Mouse (Mus musculus): ENCODE measurements around the gene Loxl3. TPM values are rescaled to one million over a fixed set of nuclear protein-coding genes. Genes with fewer than 3 reads are reported as not detected.

Gene Loxl3
- polyA plus RNA-seq, 1 experiment = 18.8 TPM

GRCm38 (mm10) chr6:83092416-83093127 lies 58.6 kb downstream of the Loxl3 start:
- H3K27ac ChIP-seq (ENCODE audit: insufficient read depth, low read depth, low read length) = no peak overlapping the region
- no peak overlapping the region for H3K4me3 ChIP-seq (ENCODE audit: insufficient read depth, low read length)
- H3K4me1 ChIP-seq (ENCODE audit: control insufficient read depth, insufficient read depth, low read length) = peaks cover 9% of the 10 kb centered on the region
- TF ChIP-seq POLR2A (IDR thresholded peaks at IDR 0.05; ENCODE audit: borderline replicate concordance, low read depth, low read length) (no peak), CTCF (IDR thresholded peaks at IDR 0.05; ENCODE audit: low read depth, low read length) (no peak)

DNA sequence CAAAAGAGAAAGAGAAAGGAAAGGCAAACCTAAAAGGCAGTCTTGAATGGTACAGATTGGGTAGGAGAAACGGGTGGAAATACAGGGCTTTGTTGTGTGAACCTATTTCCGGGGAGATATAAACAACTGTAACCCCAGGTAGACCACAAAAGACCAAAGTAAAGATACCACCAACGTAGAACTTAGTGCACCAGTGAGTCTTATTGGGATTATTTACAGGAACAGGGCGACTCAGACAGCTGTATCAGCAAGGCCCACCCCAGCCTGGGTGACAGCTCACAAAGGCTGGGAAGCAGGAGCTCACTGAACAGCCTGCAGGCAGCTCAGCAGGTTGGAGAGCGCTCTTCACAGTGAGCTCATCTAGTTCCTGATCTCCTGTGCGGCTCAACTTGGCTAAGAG lies 62.0 kb downstream of the Loxl3 start:
- no peak overlapping the region for H3K4me3 ChIP-seq (ENCODE audit: insufficient read depth, low read length)
- peaks cover 11% of the 10 kb centered on the region for H3K4me1 ChIP-seq (ENCODE audit: control insufficient read depth, insufficient read depth, low read length)
- no peak overlapping the region for H3K27ac ChIP-seq (ENCODE audit: insufficient read depth, low read depth, low read length)
- no peak for TF ChIP-seq CTCF (IDR thresholded peaks at IDR 0.05; ENCODE audit: low read depth, low read length)
- no peak for TF ChIP-seq POLR2A (IDR thresholded peaks at IDR 0.05; ENCODE audit: borderline replicate concordance, low read depth, low read length)

DNA sequence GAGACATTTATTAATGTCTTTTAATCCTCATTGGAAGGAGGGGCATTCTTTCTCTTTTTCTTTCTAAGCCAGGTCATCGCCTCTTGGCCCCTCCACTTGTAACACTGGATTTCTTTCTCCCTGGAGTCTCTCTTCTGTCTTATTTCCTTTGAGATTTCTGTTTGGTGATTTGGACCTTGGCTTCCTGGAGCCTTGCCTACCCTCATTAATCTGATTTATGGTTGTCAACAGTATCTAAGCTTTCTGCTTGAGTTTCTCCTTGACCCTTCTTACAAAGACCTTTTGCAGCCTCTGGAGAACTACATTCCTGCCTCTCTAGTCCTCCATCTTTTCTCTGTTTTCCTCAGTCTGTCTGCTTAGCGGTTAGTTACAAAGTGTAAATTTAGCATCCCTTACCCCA lies 64.4 kb downstream of the Loxl3 start:
- TF ChIP-seq CTCF (IDR thresholded peaks at IDR 0.05; ENCODE audit: low read depth, low read length) = no peak
- no peak for TF ChIP-seq POLR2A (IDR thresholded peaks at IDR 0.05; ENCODE audit: borderline replicate concordance, low read depth, low read length)
- Histone ChIP-seq H3K4me1 (ENCODE audit: control insufficient read depth, insufficient read depth, low read length) (peaks cover 10% of the 10 kb centered on the region), H3K4me3 (ENCODE audit: insufficient read depth, low read length) (no peak overlapping the region), H3K27ac (ENCODE audit: insufficient read depth, low read depth, low read length) (no peak overlapping the region)

- H3K4me1 ChIP-seq (ENCODE audit: control insufficient read depth, insufficient read depth, low read length) = peaks cover 10% of the 10 kb centered on the region
- peak within 1 kb of the TSS; percentile 87 for H3K4me3 ChIP-seq (ENCODE audit: insufficient read depth, low read length)
- H3K27ac ChIP-seq (ENCODE audit: insufficient read depth, low read depth, low read length) = peak within 1 kb of the TSS; percentile 76
- TF ChIP-seq CTCF (IDR thresholded peaks at IDR 0.05; ENCODE audit: low read depth, low read length) (peak; percentile 64), POLR2A (IDR thresholded peaks at IDR 0.05; ENCODE audit: borderline replicate concordance, low read depth, low read length) (no peak)
These were observed 67.3 kb downstream of the Loxl3 start, which contains the start of the genes Ccdc142 and Gm42688 for GRCm38 (mm10) chr6:83101316-83101687. Gene Ccdc142 (plus strand): TSS chr6:83101601. Gene Gm42688 (plus strand): TSS chr6:83101617.

DNA sequence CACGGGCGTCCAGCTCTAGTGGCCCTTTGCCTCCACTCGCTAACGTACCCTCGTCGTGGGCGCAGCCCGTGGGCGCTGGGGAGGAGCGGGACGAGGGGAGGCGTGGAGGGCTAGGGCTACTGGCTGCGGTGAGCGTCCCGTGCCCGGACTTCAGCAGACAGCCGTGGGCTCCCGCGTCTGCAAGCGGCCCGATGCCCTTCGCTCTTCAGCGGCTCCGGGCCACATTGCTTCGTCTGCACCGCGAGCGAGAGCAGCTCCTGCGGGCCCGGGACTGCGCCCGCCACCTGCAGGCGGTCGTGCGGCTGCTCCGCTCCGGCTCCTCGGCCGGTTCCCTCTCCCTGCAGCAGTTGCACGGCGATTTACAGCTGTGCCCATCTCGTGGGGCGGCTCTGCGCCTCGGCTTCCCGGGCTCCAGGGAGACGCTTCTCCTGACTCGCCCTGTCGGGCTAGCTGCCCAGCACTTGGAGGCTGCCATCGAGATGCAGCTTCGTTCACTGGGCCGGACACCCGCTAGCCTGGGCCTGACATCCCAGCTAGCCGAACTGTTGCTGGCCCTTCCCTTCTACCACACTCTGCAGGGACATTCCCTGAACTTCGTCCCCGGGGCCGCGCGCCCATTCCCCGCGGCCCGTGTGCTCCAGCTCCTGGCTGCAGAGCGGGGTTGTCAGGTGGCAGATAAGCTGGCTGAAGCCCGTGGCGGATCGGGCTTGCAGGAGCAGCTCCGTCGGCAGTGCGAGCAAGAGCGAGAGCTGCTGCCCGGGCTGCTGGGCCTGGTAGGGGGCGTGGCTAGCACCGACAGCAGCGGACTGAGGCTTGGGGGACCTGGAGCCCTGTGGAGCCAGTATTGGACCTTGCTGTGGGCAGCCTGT lies 67.9 kb downstream of the Loxl3 start:
- TF ChIP-seq POLR2A (IDR thresholded peaks at IDR 0.05; ENCODE audit: borderline replicate concordance, low read depth, low read length) (no peak), CTCF (IDR thresholded peaks at IDR 0.05; ENCODE audit: low read depth, low read length) (no peak)
- peak overlapping the region; percentile 76 for H3K27ac ChIP-seq (ENCODE audit: insufficient read depth, low read depth, low read length)
- peaks cover 10% of the 10 kb centered on the region for H3K4me1 ChIP-seq (ENCODE audit: control insufficient read depth, insufficient read depth, low read length)
- H3K4me3 ChIP-seq (ENCODE audit: insufficient read depth, low read length) = peak overlapping the region; percentile 87

Other genes starting within 250 kb of the Loxl3 start
- not detected in 2 replicates for gene Sema4f, start 94.4 kb upstream of the Loxl3 start, polyA plus RNA-seq (2012; ENCODE audit: insufficient read depth, insufficient read length, missing spikeins)
- gene M1ap, start 87.3 kb upstream of the Loxl3 start, polyA plus RNA-seq (2012; ENCODE audit: insufficient read depth, insufficient read length, missing spikeins) = 2.4 and 7.0 TPM in 2 replicates
- gene Dok1, start 702 bp upstream of the Loxl3 start, polyA plus RNA-seq (2012; ENCODE audit: insufficient read depth, insufficient read length, missing spikeins) = 69.9 and 72.0 TPM in 2 replicates
- 354 and 391 TPM in 2 replicates for gene Aup1, start 20.3 kb downstream of the Loxl3 start, polyA plus RNA-seq (2012; ENCODE audit: insufficient read depth, insufficient read length, missing spikeins)
- gene Htra2, start 21.1 kb downstream of the Loxl3 start, polyA plus RNA-seq (2012; ENCODE audit: insufficient read depth, insufficient read length, missing spikeins) = 90.8 and 108 TPM in 2 replicates
- 0.83 and 1.6 TPM in 2 replicates for gene Dqx1, start 23.7 kb downstream of the Loxl3 start, polyA plus RNA-seq (2012; ENCODE audit: insufficient read depth, insufficient read length, missing spikeins)
- gene Tlx2, start 36.1 kb downstream of the Loxl3 start, polyA plus RNA-seq (2012; ENCODE audit: insufficient read depth, insufficient read length, missing spikeins) = not detected in 2 replicates
- 31.0 and 37.0 TPM in 2 replicates for gene Pcgf1, start 43.7 kb downstream of the Loxl3 start, polyA plus RNA-seq (2012; ENCODE audit: insufficient read depth, insufficient read length, missing spikeins)
- gene Lbx2, start 52.2 kb downstream of the Loxl3 start, polyA plus RNA-seq (2012; ENCODE audit: insufficient read depth, insufficient read length, missing spikeins) = 0.78 TPM in 1 of 2 replicates, not detected in the other
- gene Ccdc142, start 67.4 kb downstream of the Loxl3 start, polyA plus RNA-seq (2012; ENCODE audit: insufficient read depth, insufficient read length, missing spikeins) = 3.2 and 6.1 TPM in 2 replicates
- gene Gm42688, start 67.4 kb downstream of the Loxl3 start, polyA plus RNA-seq (2012; ENCODE audit: insufficient read depth, insufficient read length, missing spikeins) = 5.5 and 6.1 TPM in 2 replicates
- gene Mrpl53, start 74.9 kb downstream of the Loxl3 start, polyA plus RNA-seq (2012; ENCODE audit: insufficient read depth, insufficient read length, missing spikeins) = 26.5 and 26.9 TPM in 2 replicates
- gene Mogs, start 81.3 kb downstream of the Loxl3 start, polyA plus RNA-seq (2012; ENCODE audit: insufficient read depth, insufficient read length, missing spikeins) = 16.1 and 17.1 TPM in 2 replicates
- 20.3 and 27.1 TPM in 2 replicates for gene Wbp1, start 87.4 kb downstream of the Loxl3 start, polyA plus RNA-seq (2012; ENCODE audit: insufficient read depth, insufficient read length, missing spikeins)
- gene Ino80b, start 91.3 kb downstream of the Loxl3 start, polyA plus RNA-seq (2012; ENCODE audit: insufficient read depth, insufficient read length, missing spikeins) = 25.1 and 26.8 TPM in 2 replicates
- 1.4 and 1.8 TPM in 2 replicates for gene Rtkn, start 101.3 kb downstream of the Loxl3 start, polyA plus RNA-seq (2012; ENCODE audit: insufficient read depth, insufficient read length, missing spikeins)
- gene Wdr54, start 122.2 kb downstream of the Loxl3 start, polyA plus RNA-seq (2012; ENCODE audit: insufficient read depth, insufficient read length, missing spikeins) = 1.5 and 3.5 TPM in 2 replicates
- not detected in 2 replicates for gene 1700003E16Rik, start 122.2 kb downstream of the Loxl3 start, polyA plus RNA-seq (2012; ENCODE audit: insufficient read depth, insufficient read length, missing spikeins)
- gene Dctn1, start 131.7 kb downstream of the Loxl3 start, polyA plus RNA-seq (2012; ENCODE audit: insufficient read depth, insufficient read length, missing spikeins) = 87.2 and 98.2 TPM in 2 replicates
- gene Slc4a5, start 185.7 kb downstream of the Loxl3 start, polyA plus RNA-seq (2012; ENCODE audit: insufficient read depth, insufficient read length, missing spikeins) = 0.55 TPM in 1 of 2 replicates, not detected in the other